Mouse (Mus musculus) heart, postnatal 0 days (tissue): ENCODE measurements around the gene Cul5.

Experiments used
- CTCF ChIP-seq: IDR thresholded peaks from 2 replicates; pipeline ENCODE4 v1.5.1; 2016; ENCODE audit warnings: antibody characterized with exemption, control low read depth, low read depth
- EP300 ChIP-seq: IDR thresholded peaks from 2 replicates; pipeline ENCODE4 v1.6.1; 2016; ENCODE audit warnings: antibody characterized with exemption, low read depth

- TF ChIP-seq CTCF: no peak
- no peak for TF ChIP-seq EP300
These were observed 54.6 kb downstream of the Cul5 start for GRCm38 (mm10) chr9:53615246-53615645.
